Comparison of ENCODE assay signal across 14 mouse cellular contexts in genomic region chr14:60666252-60666651, GRCm38 (mm10). TPM values are rescaled to one million over a fixed set of nuclear protein-coding genes. Genes with fewer than 3 reads are reported as not detected.
DNase-seq lines count a peak whose midpoint lies in the region; ATAC-seq and TF ChIP-seq lines count a peak whose summit lies in the region.
"Had no signal": no experiment of that assay in that cellular context is flagged by ENCODE, and none has a peak within 500 bp of the region (broad histone marks: within the 10 kb centered on the region; RNA-seq: fewer than 3 reads in every experiment).

No protein-coding gene starts in this region.

- no peak for TF ChIP-seq EP300 in lung, postnatal 0 days (IDR thresholded peaks at IDR 0.05)

- no peak for DNase-seq in kidney, adult 8-10 months
- peak; percentile 68 for DNase-seq in T-cell, adult 2 months (ENCODE audit: low spot score)
- peak; percentile 62 for DNase-seq in thymus, postnatal 25 days
- no peak for DNase-seq in layer of hippocampus, postnatal 25 days (ENCODE audit: extremely low spot score in 1 of 2, low spot score in 1 of 2)
- DNase-seq in lung, postnatal 0 days (ENCODE audit: low spot score), result no peak
- DNase-seq in right cerebral cortex, postnatal 10 days (ENCODE audit: low spot score in 2 of 2), result no peak
- DNase-seq: cerebellum, postnatal 10 days; kidney, adult 9 months; lung, adult 2 months had no signal

- H3K9ac ChIP-seq in kidney, embryonic 15.5 days, result no peak overlapping the region
- H3K9ac ChIP-seq in lung, postnatal 0 days (replicated peaks; ENCODE audit: low read depth), result no peak overlapping the region
- H3K9ac ChIP-seq: embryonic facial prominence, embryonic 13.5 days had no signal

- ATAC-seq in kidney, embryonic 15.5 days (replicated peaks; ENCODE audit: low FRiP score), result no peak
- peak; percentile 53 for ATAC-seq in monocyte, adult 5-6 weeks (replicated peaks; ENCODE audit: insufficient number of reproducible peaks, low FRiP score, low TSS enrichment, poor library complexity, severe bottlenecking)
- no peak for ATAC-seq in lung, postnatal 0 days

- WGBS in kidney, embryonic 15.5 days, result 45% methylated on average over 7 of the region's 7 CpGs
- WGBS in lung, postnatal 0 days, result 70% methylated on average over 7 of the region's 7 CpGs

- 0 out of 2 replicates have a peak overlapping the region, but pooled peaks have one; percentile 19 for H3K27ac ChIP-seq in kidney, embryonic 15.5 days
- H3K27ac ChIP-seq in lung, postnatal 0 days (ENCODE audit: low read length), result no peak overlapping the region
- H3K27ac ChIP-seq: embryonic facial prominence, embryonic 13.5 days; heart, embryonic 10.5 days; hindbrain, embryonic 10.5 days had no signal

- no peak overlapping the region for H3K4me3 ChIP-seq in kidney, embryonic 15.5 days (replicated peaks)
- no peak overlapping the region for H3K4me3 ChIP-seq in lung, postnatal 0 days (ENCODE audit: low read depth, low read length)
- H3K4me3 ChIP-seq: embryonic facial prominence, embryonic 13.5 days; heart, embryonic 10.5 days; hindbrain, embryonic 10.5 days had no signal

- no peaks in the 10 kb centered on the region for H3K9me3 ChIP-seq in kidney, embryonic 15.5 days (replicated peaks)
- no peaks in the 10 kb centered on the region for H3K9me3 ChIP-seq in lung, postnatal 0 days (ENCODE audit: low read length)
- H3K9me3 ChIP-seq: embryonic facial prominence, embryonic 13.5 days; heart, embryonic 10.5 days; hindbrain, embryonic 10.5 days had no signal

- TF ChIP-seq CTCF in lung, postnatal 0 days (IDR thresholded peaks at IDR 0.05), result no peak

- H3K36me3 ChIP-seq in kidney, embryonic 15.5 days, result no peaks in the 10 kb centered on the region
- H3K36me3 ChIP-seq in lung, postnatal 0 days (ENCODE audit: insufficient read depth, low read length), result no peaks in the 10 kb centered on the region
- H3K36me3 ChIP-seq: embryonic facial prominence, embryonic 13.5 days; heart, embryonic 10.5 days had no signal

- no peaks in the 10 kb centered on the region for H3K27me3 ChIP-seq in kidney, embryonic 15.5 days
- H3K27me3 ChIP-seq in lung, postnatal 0 days (replicated peaks; ENCODE audit: insufficient read depth, low read length), result no peaks in the 10 kb centered on the region
- H3K27me3 ChIP-seq: embryonic facial prominence, embryonic 13.5 days had no signal

- no peak overlapping the region for H3K4me2 ChIP-seq in kidney, embryonic 15.5 days
- no peak overlapping the region for H3K4me2 ChIP-seq in lung, postnatal 0 days (replicated peaks; ENCODE audit: low read depth, low read length)
- H3K4me2 ChIP-seq: embryonic facial prominence, embryonic 13.5 days had no signal

- H3K4me1 ChIP-seq in kidney, embryonic 15.5 days, result peaks cover 50% of the 10 kb centered on the region
- H3K4me1 ChIP-seq in lung, postnatal 0 days (ENCODE audit: insufficient read depth, low read depth, low read length), result no peaks in the 10 kb centered on the region

RNA-seq across cellular contexts. Expression of gene Spata13, which starts 32.5 kb away (rescaled TPM):
- 55.1 and 64.4 TPM in 2 replicates for polyA plus RNA-seq in kidney, embryonic 15.5 days (2015; fragmentation: Nextera tagmentation; extraction: Ambion mirVana)
- total RNA-seq in monocyte, adult 5-6 weeks (2017), result 207 to 305 TPM (median 214 TPM) in 3 replicates
- total RNA-seq in layer of hippocampus, postnatal 25 days (2021), result 10 to 100 TPM; 27.6 to 28.5 TPM
- 11.7 and 15.5 TPM in 2 replicates for polyA plus RNA-seq in lung, postnatal 0 days (2015; fragmentation: Nextera tagmentation; extraction: Ambion mirVana)

Comparison
In these comparisons a context has a peak if more than half of its experiments do, and no peak if none do; other contexts are left out.
1. DNase-seq: peak in T-cell, adult 2 months (single experiment) and thymus, postnatal 25 days (single experiment); none in kidney, adult 8-10 months (0 of 2), layer of hippocampus, postnatal 25 days (0 of 2), lung, postnatal 0 days (single experiment) and right cerebral cortex, postnatal 10 days (0 of 2).